Mouse (Mus musculus): ENCODE results near the gene Ppp2r2c.

The Ppp2r2c gene

GRCm38 (mm10) chr5:36986617-36987016 lies 118.3 kb downstream of the Ppp2r2c start:
- in situ Hi-C loops (cut with MboI, MseI) = no loop called here

GRCm38 (mm10) chr5:36988124-36988780 lies 119.9 kb downstream of the Ppp2r2c start:
- in situ Hi-C loops (cut with MboI, MseI) = no loop called here

DNA sequence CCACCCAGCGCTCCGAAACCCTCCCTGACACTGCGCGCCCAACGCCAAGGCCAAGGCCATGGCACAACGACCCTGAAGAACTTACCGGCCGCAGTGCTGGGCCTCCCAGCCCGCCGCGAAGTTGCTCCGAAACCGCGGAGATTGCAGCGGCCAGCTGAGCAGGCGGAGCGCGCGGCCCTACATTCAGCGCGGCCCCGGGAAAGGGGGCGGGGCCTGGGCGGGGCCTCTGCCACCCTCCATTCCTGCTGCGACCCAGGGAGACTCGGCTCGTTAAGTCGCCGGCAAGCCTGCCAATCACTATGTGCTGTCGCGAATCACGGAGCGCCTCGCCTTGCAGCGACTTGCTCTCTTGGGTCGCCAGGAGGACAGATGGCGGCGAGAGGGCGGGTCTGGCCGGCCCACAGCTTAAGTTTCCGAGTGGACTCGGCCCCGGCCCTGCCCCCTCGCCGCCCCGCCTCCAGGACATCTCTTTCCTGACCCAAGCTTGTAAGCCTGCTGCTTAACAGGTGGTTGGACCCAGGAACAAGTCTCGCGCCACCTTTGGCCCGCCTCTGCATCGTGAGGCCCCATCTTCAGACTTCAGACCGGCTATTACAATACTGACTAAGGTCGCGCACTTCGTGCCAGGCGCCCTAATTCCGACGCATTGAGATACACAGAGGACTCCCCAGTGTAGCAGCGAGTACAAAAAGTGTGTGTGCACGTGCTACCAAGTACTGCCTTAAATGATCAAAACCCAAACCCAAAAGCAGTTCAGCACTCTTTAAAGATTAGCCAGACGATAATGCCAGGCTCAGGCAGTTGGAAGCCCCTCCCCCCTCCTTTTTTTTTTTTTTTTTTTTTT lies 120.7 kb downstream of the Ppp2r2c start, which contains the start of gene Wfs1:
TSS of gene Wfs1 (minus strand) at position 425 of the 844 bp plus-strand sequence.
- in situ Hi-C loops (cut with MboI, MseI) = no loop called here

DNA sequence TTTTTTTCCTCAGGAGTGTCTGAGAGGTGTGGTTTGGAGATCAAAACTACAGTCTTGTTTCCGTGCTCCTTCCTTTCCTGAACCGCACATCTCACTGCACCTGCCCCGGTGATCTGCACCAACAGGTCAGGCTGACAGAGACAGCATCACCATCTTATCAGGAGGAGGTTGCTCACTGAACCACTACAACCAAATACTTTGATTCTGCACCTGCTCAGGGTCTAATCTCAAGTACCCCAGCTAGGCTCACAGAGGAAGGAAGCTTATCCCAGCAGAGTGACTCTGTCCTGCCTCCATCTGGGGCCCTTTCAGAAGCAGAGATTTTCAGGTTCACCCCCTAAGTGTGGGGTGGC lies 121.3 kb downstream of the Ppp2r2c start:
- in situ Hi-C loops (cut with MboI, MseI) = no loop called here

DNA sequence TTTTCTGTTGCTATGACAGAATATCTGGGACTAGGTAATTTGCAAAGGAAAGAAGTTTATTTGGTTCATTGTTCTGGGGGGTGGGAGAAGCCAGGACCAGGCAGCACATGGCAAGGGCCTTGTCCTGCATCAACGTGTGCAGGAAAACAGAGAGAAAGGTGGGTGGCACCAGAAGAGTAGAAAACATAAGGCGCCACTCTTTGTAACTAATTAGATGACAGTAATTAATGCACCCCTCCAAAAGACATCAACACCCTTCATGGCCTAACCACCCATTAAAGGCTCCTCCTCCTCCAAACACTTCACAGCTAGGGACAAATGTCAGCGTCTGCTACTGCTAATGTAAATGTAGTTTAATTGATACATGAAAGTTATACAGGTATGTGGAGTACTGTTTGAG lies 121.9 kb downstream of the Ppp2r2c start:
- in situ Hi-C loops (cut with MboI, MseI) = no loop called here

DNA sequence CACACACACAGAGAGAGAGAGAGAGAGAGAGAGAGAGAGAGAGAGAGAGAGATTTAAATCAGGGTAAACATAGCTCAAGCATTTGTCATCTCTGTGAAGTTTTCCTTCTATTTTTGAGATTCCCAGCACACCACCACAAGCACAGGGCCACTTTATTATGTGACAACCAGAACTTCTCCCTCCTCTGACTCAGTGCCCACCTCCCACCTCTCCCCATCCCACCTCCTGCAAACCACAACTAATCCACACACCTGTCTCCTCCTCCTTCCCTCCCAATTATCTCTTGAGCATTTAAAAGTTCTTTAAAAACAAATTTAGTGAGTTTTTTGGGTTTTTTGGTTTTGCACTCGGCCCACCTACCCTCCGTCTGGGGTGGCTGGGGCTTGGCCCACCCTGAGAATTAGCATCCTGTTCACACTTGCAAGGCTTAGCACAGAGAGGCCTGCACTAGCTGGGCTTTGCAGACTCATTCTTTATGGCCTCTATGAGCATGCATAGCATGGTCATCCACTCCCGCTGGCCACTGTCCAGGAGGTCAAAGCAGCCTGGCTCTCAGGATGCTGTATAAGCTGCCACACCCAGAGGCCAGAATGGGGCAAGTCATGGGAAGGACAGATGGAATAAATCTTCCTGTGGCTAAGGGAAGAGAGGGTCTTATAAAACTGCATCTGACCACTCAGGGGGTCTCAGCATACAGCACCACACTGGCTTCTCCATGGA lies 122.5 kb downstream of the Ppp2r2c start:
- in situ Hi-C loops (cut with MboI, MseI) = no loop called here

DNA sequence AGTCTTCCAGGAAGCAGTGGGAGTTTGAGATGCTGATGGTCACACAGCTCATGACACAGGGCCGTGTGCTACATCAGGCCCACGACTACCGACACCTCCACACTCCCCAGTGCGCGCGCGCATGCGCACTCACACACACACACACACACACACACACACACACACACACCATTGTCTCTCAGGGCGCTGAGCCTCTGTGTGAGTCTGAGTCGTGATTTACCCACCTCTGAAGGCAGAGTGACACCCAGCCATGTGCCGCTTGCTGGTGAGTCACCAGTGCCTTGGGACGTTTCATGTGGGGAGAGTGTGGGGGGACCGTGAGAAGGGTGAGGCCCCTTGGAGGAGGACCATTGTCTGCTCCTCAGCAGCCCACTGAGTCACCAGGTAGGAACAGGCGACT lies 128.1 kb downstream of the Ppp2r2c start:
- in situ Hi-C loops (cut with MboI, MseI) = no loop called here

- in situ Hi-C loops (cut with MboI, MseI) = no loop called here
These were observed 129.7 kb downstream of the Ppp2r2c start for GRCm38 (mm10) chr5:36997996-36998395.

GRCm38 (mm10) chr5:37001002-37001401 lies 132.7 kb downstream of the Ppp2r2c start:
- in situ Hi-C loops (cut with MboI, MseI) = loop anchor here (5.0 kb wide), 1 partner anchor 44 kb away; no protein-coding TSS in a partner anchor

GRCm38 (mm10) chr5:37002001-37002400 lies 133.7 kb downstream of the Ppp2r2c start:
- in situ Hi-C loops (cut with MboI, MseI) = loop anchor here (5.0 kb wide), 1 partner anchor 45 kb away; no protein-coding TSS in a partner anchor
